Mouse (Mus musculus): ENCODE measurements around the gene Rbm26. TPM values are rescaled to one million over a fixed set of nuclear protein-coding genes. Genes with fewer than 3 reads are reported as not detected.

The Rbm26 gene
- polyA plus RNA-seq, 1 experiment from 2014 or later: 45.1 TPM

DNA sequence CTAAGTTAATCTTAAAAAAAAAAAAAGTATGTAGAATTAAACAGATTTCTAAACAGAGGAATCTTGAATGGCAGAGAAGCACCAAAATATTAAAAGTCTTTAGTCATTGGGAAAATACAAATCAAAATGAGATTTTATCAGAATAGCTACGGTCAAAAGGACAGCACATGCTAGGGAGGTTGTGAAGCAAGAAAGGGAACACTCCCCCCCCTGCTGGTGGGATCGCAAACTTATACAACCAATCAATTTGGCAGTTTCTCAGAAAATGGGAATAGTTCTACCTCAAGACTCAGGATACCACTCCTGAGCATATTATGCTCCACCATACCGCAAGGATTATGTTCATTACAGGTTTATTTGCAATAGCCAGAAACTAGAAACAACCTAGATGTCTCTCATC, 80.9 kb downstream of the Rbm26 start:
- 62% methylated on average over 3 of the region's 3 CpGs for WGBS

DNA sequence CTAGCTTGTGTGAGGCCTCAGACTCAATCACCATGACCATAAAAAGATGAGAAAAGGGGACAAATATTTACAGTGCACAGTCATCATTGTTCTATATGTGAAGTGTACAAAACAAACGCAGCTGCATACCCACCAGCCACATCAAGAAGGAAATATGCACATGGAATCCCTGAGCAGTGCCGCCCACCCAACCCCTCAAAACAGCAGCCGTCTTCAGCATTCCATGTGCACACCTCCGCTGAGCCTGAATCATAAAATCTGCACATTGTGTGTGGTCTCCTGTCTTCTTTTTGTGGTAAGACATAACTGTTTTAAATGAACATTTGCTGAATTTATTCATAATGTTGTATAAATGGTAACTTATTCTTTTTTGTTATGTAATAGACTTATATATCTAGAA, 90.1 kb downstream of the Rbm26 start:
- Histone ChIP-seq H3K36me3 (ENCODE audit: insufficient read depth) (no peaks in the 10 kb centered on the region), H3K4me3 (ENCODE audit: low read depth, low read length) (no peak overlapping the region), H3K4me1 (ENCODE audit: insufficient read depth) (no peaks in the 10 kb centered on the region), H3K4me2 (no peak overlapping the region), H3K27ac (ENCODE audit: low read depth) (no peak overlapping the region), H3K9me3 (ENCODE audit: low read depth, low read length) (no peaks in the 10 kb centered on the region), H3K27me3 (ENCODE audit: insufficient read depth, low read length) (no peaks in the 10 kb centered on the region), H3K9ac (no peak overlapping the region)
- no peak for TF ChIP-seq CTCF (IDR thresholded peaks at IDR 0.05; ENCODE audit: low read depth)
- WGBS: 64% methylated on average over 4 of the region's 4 CpGs
- ATAC-seq (ENCODE audit: insufficient read depth) (no peak), DNase-seq (no peak)

More for the DNA sequence above, 80.9 kb downstream of the Rbm26 start:
- Histone ChIP-seq H3K9me3 (ENCODE audit: low read depth, low read length) (no peaks in the 10 kb centered on the region), H3K36me3 (ENCODE audit: insufficient read depth) (no peaks in the 10 kb centered on the region), H3K27ac (ENCODE audit: low read depth) (no peak overlapping the region), H3K4me2 (no peak overlapping the region), H3K4me1 (ENCODE audit: insufficient read depth) (no peaks in the 10 kb centered on the region), H3K27me3 (ENCODE audit: insufficient read depth, low read length) (no peaks in the 10 kb centered on the region), H3K9ac (no peak overlapping the region), H3K4me3 (ENCODE audit: low read depth, low read length) (no peak overlapping the region)
- DNase-seq (no peak), ATAC-seq (ENCODE audit: insufficient read depth) (no peak)
- peak; percentile 19; the same call in 1 of the 2 replicates for TF ChIP-seq CTCF (IDR thresholded peaks at IDR 0.05; ENCODE audit: low read depth)

DNA sequence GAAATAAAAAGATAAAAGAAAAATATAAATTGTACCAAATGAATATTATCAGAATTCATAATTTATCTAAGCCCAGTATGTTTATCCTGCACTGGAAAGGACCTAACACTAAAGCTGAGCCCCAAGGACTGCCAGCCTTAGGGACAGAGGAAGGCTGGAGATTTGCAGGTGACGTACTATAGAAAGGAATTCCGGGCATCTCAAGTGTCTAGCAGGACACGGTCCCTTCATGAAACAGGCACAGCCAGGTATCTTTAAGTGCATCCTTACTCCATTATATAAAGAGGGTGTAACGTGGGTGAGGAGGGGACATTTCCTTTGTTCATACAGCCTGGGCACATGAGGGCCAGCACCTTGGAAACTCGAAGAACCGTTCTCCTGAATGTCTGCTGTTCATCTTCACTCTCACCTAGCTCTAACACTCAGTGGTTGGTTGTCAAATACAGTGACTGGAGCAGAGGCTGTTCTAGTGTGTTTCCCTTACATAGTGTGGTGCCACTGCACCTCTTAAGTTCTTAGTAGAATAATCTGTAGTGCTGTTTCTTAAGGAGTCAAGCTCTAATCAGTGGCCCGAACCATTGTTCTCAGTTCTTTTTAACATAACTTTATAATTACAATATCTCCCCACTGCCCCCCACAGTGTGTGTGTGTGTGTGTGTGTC, 91.7 kb downstream of the Rbm26 start:
- H3K9ac ChIP-seq: no peak overlapping the region
- peak overlapping the region; percentile 78 for H3K27ac ChIP-seq (ENCODE audit: low read depth)
- H3K4me1 ChIP-seq (ENCODE audit: insufficient read depth): no peaks in the 10 kb centered on the region
- no peak overlapping the region for H3K4me2 ChIP-seq
- H3K9me3 ChIP-seq (ENCODE audit: low read depth, low read length): no peaks in the 10 kb centered on the region
- no peak for TF ChIP-seq CTCF (IDR thresholded peaks at IDR 0.05; ENCODE audit: low read depth)
- DNase-seq (peak; percentile 61), ATAC-seq (ENCODE audit: insufficient read depth) (peak; percentile 97)
- no peaks in the 10 kb centered on the region for H3K36me3 ChIP-seq (ENCODE audit: insufficient read depth)
- H3K4me3 ChIP-seq (ENCODE audit: low read depth, low read length): no peak overlapping the region
- no peaks in the 10 kb centered on the region for H3K27me3 ChIP-seq (ENCODE audit: insufficient read depth, low read length)
- WGBS: 43% methylated on average over 7 of the region's 7 CpGs

DNA sequence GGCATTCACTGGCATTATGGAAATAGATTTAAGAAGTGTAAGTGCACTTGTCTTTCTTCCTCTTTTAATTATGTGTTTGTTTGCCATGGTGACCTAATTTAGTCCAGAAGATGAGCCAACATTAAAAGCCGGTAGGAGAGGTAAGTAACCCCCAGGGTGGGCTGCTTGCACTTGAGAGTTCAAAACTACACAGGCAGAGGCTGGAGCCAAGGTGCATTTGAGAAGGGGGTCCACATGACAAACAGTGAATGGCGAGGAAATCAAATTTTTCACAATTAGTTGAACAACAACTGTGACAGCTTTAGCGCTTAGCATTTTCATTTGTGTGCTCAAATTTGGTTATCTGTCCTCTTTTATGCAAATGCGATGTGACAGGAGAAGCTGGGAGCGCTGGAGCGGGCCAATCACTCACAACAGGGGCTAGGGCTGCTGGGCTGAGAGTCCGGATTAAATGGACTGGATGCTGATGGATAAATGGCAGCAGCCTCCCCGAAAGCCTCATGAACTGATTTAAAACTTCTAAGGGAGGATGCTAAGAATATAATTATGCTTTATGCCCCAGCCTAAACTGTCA, 92.3 kb downstream of the Rbm26 start:
- Histone ChIP-seq H3K4me2 (no peak overlapping the region), H3K27me3 (ENCODE audit: insufficient read depth, low read length) (no peaks in the 10 kb centered on the region), H3K9me3 (ENCODE audit: low read depth, low read length) (no peaks in the 10 kb centered on the region), H3K4me3 (ENCODE audit: low read depth, low read length) (no peak overlapping the region), H3K36me3 (ENCODE audit: insufficient read depth) (no peaks in the 10 kb centered on the region), H3K9ac (no peak overlapping the region), H3K27ac (ENCODE audit: low read depth) (peak overlapping the region; percentile 44; the same call in 1 of the 2 replicates), H3K4me1 (ENCODE audit: insufficient read depth) (no peaks in the 10 kb centered on the region)
- ATAC-seq (ENCODE audit: insufficient read depth) (peak; percentile 39; the same call in 1 of the 2 replicates), DNase-seq (no peak)
- no peak for TF ChIP-seq CTCF (IDR thresholded peaks at IDR 0.05; ENCODE audit: low read depth)
- 48% methylated on average over 8 of the region's 8 CpGs for WGBS

DNA sequence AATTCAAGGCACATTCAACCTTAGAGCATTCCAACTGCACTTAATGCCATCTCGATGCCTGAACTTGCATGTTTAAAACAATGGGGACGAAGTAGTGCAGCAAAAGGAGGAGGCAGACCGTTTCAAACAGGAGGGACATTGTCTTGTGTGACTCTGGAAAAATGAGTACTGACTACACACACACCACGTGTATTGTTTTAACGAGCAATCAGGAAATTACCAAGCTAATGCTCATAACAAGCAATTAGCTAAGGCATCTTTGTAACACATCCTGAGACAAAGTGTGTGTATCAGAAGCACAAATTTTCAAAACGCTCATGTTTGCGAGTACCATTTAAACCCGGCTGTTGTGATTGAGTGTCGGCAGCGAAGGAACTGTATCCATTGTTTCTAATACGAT, 93.0 kb downstream of the Rbm26 start:
- Histone ChIP-seq H3K4me2 (no peak overlapping the region), H3K4me1 (ENCODE audit: insufficient read depth) (no peaks in the 10 kb centered on the region), H3K9ac (no peak overlapping the region), H3K27ac (ENCODE audit: low read depth) (no peak overlapping the region), H3K36me3 (ENCODE audit: insufficient read depth) (no peaks in the 10 kb centered on the region), H3K4me3 (ENCODE audit: low read depth, low read length) (no peak overlapping the region), H3K27me3 (ENCODE audit: insufficient read depth, low read length) (no peaks in the 10 kb centered on the region), H3K9me3 (ENCODE audit: low read depth, low read length) (no peaks in the 10 kb centered on the region)
- no peak for DNase-seq
- no peak for TF ChIP-seq CTCF (IDR thresholded peaks at IDR 0.05; ENCODE audit: low read depth)
- WGBS: 86% methylated on average over 11 of the region's 11 CpGs
- no peak for ATAC-seq (ENCODE audit: insufficient read depth)

DNA sequence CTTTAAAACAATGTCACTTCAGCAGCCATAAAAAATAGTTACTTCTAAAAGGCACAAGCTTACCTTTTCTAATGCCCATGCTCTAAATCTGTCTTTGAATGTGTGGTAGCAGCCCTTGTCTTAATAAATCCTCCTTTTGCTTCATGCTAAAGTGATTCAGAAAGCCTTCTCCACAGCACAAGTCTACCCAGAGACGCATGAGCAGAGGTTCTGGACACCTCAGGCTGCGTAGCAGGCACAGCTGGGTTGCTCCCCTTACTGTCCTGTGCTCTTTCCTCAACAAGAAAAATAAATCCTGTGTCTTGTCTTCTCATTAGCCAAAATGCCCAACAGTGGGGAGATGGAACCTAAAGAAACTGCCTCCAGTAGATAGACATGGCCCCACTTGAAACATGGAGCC, 102.4 kb downstream of the Rbm26 start:
- DNase-seq: no peak
- H3K4me2 ChIP-seq: no peak overlapping the region
- no peak overlapping the region for H3K9ac ChIP-seq
- 80% methylated on average over 2 of the region's 2 CpGs for WGBS
- ATAC-seq (ENCODE audit: insufficient read depth): no peak
- H3K36me3 ChIP-seq (ENCODE audit: insufficient read depth): no peaks in the 10 kb centered on the region
- no peaks in the 10 kb centered on the region for H3K27me3 ChIP-seq (ENCODE audit: insufficient read depth, low read length)
- no peak overlapping the region for H3K4me3 ChIP-seq (ENCODE audit: low read depth, low read length)
- no peak overlapping the region for H3K27ac ChIP-seq (ENCODE audit: low read depth)
- no peaks in the 10 kb centered on the region for H3K9me3 ChIP-seq (ENCODE audit: low read depth, low read length)
- no peak for TF ChIP-seq CTCF (IDR thresholded peaks at IDR 0.05; ENCODE audit: low read depth)
- H3K4me1 ChIP-seq (ENCODE audit: insufficient read depth): no peaks in the 10 kb centered on the region

DNA sequence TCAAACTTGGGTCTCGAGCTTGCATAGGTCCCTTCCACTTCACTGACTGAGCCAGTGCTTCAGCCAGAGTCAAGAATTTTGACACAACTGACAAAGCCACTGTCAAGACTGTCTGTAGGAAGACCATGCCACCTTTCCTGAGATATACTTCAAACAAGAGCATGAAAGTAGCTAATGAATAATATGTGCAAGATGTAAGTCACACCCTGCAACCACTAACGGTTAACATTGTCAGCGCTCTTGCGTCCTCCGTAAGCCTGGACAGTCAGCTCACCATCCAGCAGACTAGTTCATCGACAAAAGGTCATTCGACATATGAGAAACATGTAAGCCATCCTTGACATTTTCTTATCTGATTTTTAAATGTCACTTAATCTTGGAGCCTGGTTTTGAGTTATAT, 102.8 kb downstream of the Rbm26 start:
- Histone ChIP-seq H3K4me1 (ENCODE audit: insufficient read depth) (no peaks in the 10 kb centered on the region), H3K9ac (no peak overlapping the region), H3K4me2 (no peak overlapping the region), H3K9me3 (ENCODE audit: low read depth, low read length) (no peaks in the 10 kb centered on the region), H3K27ac (ENCODE audit: low read depth) (no peak overlapping the region), H3K27me3 (ENCODE audit: insufficient read depth, low read length) (no peaks in the 10 kb centered on the region), H3K36me3 (ENCODE audit: insufficient read depth) (no peaks in the 10 kb centered on the region), H3K4me3 (ENCODE audit: low read depth, low read length) (no peak overlapping the region)
- WGBS: 77% methylated on average over 7 of the region's 7 CpGs
- TF ChIP-seq CTCF (IDR thresholded peaks at IDR 0.05; ENCODE audit: low read depth): no peak
- DNase-seq (no peak), ATAC-seq (ENCODE audit: insufficient read depth) (no peak)
